Mouse (Mus musculus): Measurements from ENCODE around the gene Dhx29. TPM values are rescaled to one million over a fixed set of nuclear protein-coding genes. Genes with fewer than 3 reads are reported as not detected.

Dhx29 gene
- polyA plus RNA-seq, 1 experiment: 25.5 TPM

GRCm38 (mm10) chr13:112985605-112986450, 58.6 kb downstream of the Dhx29 start:
- Histone ChIP-seq H3K27ac (ENCODE audit: insufficient read depth, low read length) (no peak overlapping the region), H3K4me3 (ENCODE audit: insufficient read depth, low read length) (no peak overlapping the region), H3K4me1 (ENCODE audit: control insufficient read depth, insufficient read depth, low read length) (no peaks in the 10 kb centered on the region; the same call in 1 of the 2 replicates)
- TF ChIP-seq CTCF (IDR thresholded peaks at IDR 0.05; ENCODE audit: borderline replicate concordance, insufficient read depth, low read length) (no peak), POLR2A (IDR thresholded peaks at IDR 0.05; ENCODE audit: low read depth, low read length) (no peak)

- H3K4me3 ChIP-seq (ENCODE audit: insufficient read depth, low read length): no peak overlapping the region
- no peak overlapping the region for H3K27ac ChIP-seq (ENCODE audit: insufficient read depth, low read length)
- no peaks in the 10 kb centered on the region; the same call in 1 of the 2 replicates for H3K4me1 ChIP-seq (ENCODE audit: control insufficient read depth, insufficient read depth, low read length)
- TF ChIP-seq POLR2A (IDR thresholded peaks at IDR 0.05; ENCODE audit: low read depth, low read length) (no peak), CTCF (IDR thresholded peaks at IDR 0.05; ENCODE audit: borderline replicate concordance, insufficient read depth, low read length) (no peak)
Observed at GRCm38 (mm10) chr13:112986451-112986950, 59.2 kb downstream of the Dhx29 start.

- TF ChIP-seq CTCF (IDR thresholded peaks at IDR 0.05; ENCODE audit: borderline replicate concordance, insufficient read depth, low read length) (no peak), POLR2A (IDR thresholded peaks at IDR 0.05; ENCODE audit: low read depth, low read length) (peak; percentile 95)
- no peaks in the 10 kb centered on the region; the same call in 1 of the 2 replicates for H3K4me1 ChIP-seq (ENCODE audit: control insufficient read depth, insufficient read depth, low read length)
Observed at GRCm38 (mm10) chr13:112987532-112987943, 60.3 kb downstream of the Dhx29 start, which contains the start of gene Ccno. Gene Ccno, plus strand, starts transcription at chr13:112987802.

GRCm38 (mm10) chr13:112987991-112988390, 60.7 kb downstream of the Dhx29 start:
- Histone ChIP-seq H3K27ac (ENCODE audit: insufficient read depth, low read length) (no peak overlapping the region), H3K4me1 (ENCODE audit: control insufficient read depth, insufficient read depth, low read length) (no peaks in the 10 kb centered on the region; the same call in 1 of the 2 replicates), H3K4me3 (ENCODE audit: insufficient read depth, low read length) (peak overlapping the region; percentile 42)
- TF ChIP-seq POLR2A (IDR thresholded peaks at IDR 0.05; ENCODE audit: low read depth, low read length) (no peak), CTCF (IDR thresholded peaks at IDR 0.05; ENCODE audit: borderline replicate concordance, insufficient read depth, low read length) (no peak)

More at GRCm38 (mm10) chr13:112987532-112987943, 60.3 kb downstream of the Dhx29 start, which contains the start of gene Ccno:
- no peak within 1 kb of the TSS for H3K27ac ChIP-seq (ENCODE audit: insufficient read depth, low read length)
- H3K4me3 ChIP-seq (ENCODE audit: insufficient read depth, low read length): peak within 1 kb of the TSS; percentile 42

GRCm38 (mm10) chr13:112988866-112989265, 61.6 kb downstream of the Dhx29 start:
- H3K27ac ChIP-seq (ENCODE audit: insufficient read depth, low read length): no peak overlapping the region
- H3K4me1 ChIP-seq (ENCODE audit: control insufficient read depth, insufficient read depth, low read length): no peaks in the 10 kb centered on the region; the same call in 1 of the 2 replicates
- TF ChIP-seq CTCF (IDR thresholded peaks at IDR 0.05; ENCODE audit: borderline replicate concordance, insufficient read depth, low read length) (no peak), POLR2A (IDR thresholded peaks at IDR 0.05; ENCODE audit: low read depth, low read length) (no peak)
- H3K4me3 ChIP-seq (ENCODE audit: insufficient read depth, low read length): peak overlapping the region; percentile 1; the same call in 1 of the 2 replicates

- no peak overlapping the region for H3K27ac ChIP-seq (ENCODE audit: insufficient read depth, low read length)
- no peak overlapping the region for H3K4me3 ChIP-seq (ENCODE audit: insufficient read depth, low read length)
- no peak for TF ChIP-seq CTCF (IDR thresholded peaks at IDR 0.05; ENCODE audit: borderline replicate concordance, insufficient read depth, low read length)
- no peak for TF ChIP-seq POLR2A (IDR thresholded peaks at IDR 0.05; ENCODE audit: low read depth, low read length)
Observed at GRCm38 (mm10) chr13:112989541-112989940, 62.3 kb downstream of the Dhx29 start.

GRCm38 (mm10) chr13:112990346-112990745, 63.1 kb downstream of the Dhx29 start:
- H3K4me3 ChIP-seq (ENCODE audit: insufficient read depth, low read length): no peak overlapping the region
- H3K4me1 ChIP-seq (ENCODE audit: control insufficient read depth, insufficient read depth, low read length): no peaks in the 10 kb centered on the region; the same call in 1 of the 2 replicates
- TF ChIP-seq CTCF (IDR thresholded peaks at IDR 0.05; ENCODE audit: borderline replicate concordance, insufficient read depth, low read length) (no peak), POLR2A (IDR thresholded peaks at IDR 0.05; ENCODE audit: low read depth, low read length) (no peak)
- no peak overlapping the region for H3K27ac ChIP-seq (ENCODE audit: insufficient read depth, low read length)

More at GRCm38 (mm10) chr13:112989541-112989940, 62.3 kb downstream of the Dhx29 start:
- H3K4me1 ChIP-seq (ENCODE audit: control insufficient read depth, insufficient read depth, low read length): no peaks in the 10 kb centered on the region; the same call in 1 of the 2 replicates

- no peak for TF ChIP-seq POLR2A (IDR thresholded peaks at IDR 0.05; ENCODE audit: low read depth, low read length)
- no peak for TF ChIP-seq CTCF (IDR thresholded peaks at IDR 0.05; ENCODE audit: borderline replicate concordance, insufficient read depth, low read length)
- H3K27ac ChIP-seq (ENCODE audit: insufficient read depth, low read length): no peak within 1 kb of the TSS
- H3K4me1 ChIP-seq (ENCODE audit: control insufficient read depth, insufficient read depth, low read length): no peaks in the 10 kb centered on the region; the same call in 1 of the 2 replicates
- peak within 1 kb of the TSS; percentile 20; the same call in 1 of the 2 replicates for H3K4me3 ChIP-seq (ENCODE audit: insufficient read depth, low read length)
Observed at GRCm38 (mm10) chr13:112993531-112994152, 66.4 kb downstream of the Dhx29 start, which contains the start of gene Mcidas. Gene Mcidas, plus strand, starts transcription at chr13:112993845.

GRCm38 (mm10) chr13:112994191-112994590, 66.9 kb downstream of the Dhx29 start:
- TF ChIP-seq CTCF (IDR thresholded peaks at IDR 0.05; ENCODE audit: borderline replicate concordance, insufficient read depth, low read length) (peak; percentile 84), POLR2A (IDR thresholded peaks at IDR 0.05; ENCODE audit: low read depth, low read length) (no peak)
- Histone ChIP-seq H3K27ac (ENCODE audit: insufficient read depth, low read length) (no peak overlapping the region), H3K4me1 (ENCODE audit: control insufficient read depth, insufficient read depth, low read length) (peaks cover under 1% of the 10 kb centered on the region; the same call in 1 of the 2 replicates), H3K4me3 (ENCODE audit: insufficient read depth, low read length) (no peak overlapping the region)
